Mouse (Mus musculus): ENCODE data around the gene Prm3.

The Prm3 gene

DNA sequence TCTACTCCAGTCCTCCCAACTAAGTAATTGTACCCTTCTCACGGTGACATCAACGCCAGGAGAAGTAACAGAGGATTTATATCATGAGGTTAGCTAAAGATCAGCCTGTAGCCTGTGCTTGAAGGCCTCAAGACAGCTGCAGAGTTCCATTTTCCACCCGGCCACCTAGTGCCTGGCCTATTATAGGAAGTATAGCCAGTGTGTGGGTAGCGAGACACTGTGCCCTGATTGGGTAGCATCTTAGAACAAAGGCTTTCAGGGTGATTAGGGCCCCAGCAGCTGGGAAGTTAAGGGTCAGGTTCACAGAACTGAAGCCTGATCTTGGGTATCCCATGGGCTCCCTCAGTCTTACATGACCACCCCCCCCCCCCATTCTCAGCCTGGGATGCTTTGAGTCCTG lies 1.8 kb downstream of the Prm3 start:
- DNase-seq = no peak

GRCm38 (mm10) chr16:10788271-10788670 lies 2.4 kb downstream of the Prm3 start, which contains the start of gene Tnp2:
Gene Tnp2, minus strand, starts transcription at chr16:10788660.
- DNase-seq = no peak

DNA sequence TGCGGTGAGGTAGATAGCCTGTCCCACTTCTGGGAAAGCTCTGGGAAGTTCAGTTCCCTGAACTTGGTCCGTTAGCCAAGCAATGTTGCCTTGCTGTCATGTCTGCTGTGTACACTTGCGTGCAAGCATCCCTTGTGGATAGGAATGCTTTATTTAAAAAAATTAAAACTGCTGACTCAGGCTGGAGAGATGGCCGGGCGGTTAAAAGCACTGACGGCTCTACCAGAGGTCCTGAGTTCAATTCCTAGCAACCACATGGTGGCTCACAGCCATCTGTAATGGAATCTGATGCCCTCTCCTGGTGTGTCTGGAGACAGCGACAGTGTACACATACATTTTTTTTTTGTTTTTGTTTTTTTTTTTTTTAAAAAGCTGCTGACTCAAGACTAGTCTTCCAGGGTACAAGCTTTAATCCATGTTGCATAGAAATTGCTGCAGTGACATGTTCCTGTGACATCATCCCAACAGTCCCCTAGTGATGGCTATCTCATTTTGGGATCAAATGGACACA lies 3.1 kb downstream of the Prm3 start:
- DNase-seq = no peak

GRCm38 (mm10) chr16:10786782-10787547 lies 3.7 kb downstream of the Prm3 start:
- no peak for DNase-seq

DNA sequence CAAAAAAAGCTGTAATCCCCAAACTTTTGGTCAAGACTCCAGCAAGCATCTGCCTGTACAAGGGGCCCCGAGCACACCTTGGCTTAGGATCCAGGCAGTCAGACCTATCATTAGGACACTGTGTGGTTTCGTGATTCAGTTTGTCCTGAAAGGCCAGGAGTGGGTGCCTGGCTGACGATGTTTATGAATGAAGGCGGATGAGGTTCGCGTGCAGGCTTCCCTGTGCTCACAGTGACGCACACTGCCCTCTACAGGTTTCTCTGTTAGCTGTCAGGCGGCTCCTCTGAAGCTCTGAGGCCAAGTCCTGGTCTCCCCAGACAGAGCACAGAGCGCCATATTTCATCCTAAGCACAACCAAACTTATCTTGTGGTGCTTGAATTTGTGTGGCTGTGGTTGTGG lies 4.4 kb downstream of the Prm3 start:
- peak; percentile 95 for DNase-seq

DNA sequence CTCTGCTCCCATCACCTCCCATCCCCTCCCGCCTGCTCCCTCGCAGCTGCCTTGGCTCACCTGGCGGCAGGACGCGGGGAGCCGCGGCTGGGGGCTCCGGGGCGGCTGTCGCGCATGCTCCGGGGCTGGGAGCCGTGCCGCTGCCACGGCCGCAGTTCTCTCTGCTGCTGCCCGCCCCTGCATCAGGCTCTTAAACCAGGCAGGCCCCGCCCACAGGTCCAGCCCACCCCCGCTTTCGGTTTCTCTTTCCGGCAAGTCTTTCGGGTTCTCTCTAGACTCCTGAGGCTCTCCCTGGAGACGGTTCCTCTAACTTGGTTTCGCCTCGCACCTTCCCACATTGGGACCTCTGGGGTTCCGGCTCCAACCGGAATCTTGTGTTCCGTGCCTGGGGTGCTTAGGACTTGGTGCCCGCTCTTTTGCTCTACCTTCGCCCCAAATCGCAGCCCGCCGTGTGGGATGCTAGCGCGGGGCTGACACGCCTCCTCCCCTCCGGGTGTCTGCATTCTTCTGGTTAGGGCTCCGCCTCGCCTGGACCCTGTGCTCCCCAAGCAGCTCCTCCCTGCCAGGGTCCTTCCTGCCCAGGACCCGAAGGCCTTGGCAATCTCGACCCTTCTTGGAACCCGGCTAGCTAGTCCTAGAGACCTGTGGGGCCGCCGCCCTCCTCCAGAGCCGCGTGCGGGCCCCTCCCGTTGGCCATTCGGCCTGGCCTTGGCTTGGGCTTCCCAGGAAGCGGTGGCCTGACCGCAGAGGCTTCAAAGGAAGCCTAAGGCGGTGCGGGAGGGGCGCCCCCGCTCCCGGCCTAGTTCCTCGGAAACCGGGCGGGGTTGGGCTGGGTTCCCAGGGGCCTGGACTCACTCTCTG lies 5.1 kb downstream of the Prm3 start, which contains the start of gene Socs1:
Gene Socs1 (minus strand): TSS at position 166 of the 861 bp plus-strand sequence.
- peak; percentile 93 for DNase-seq

GRCm38 (mm10) chr16:10784793-10785370 lies 5.8 kb downstream of the Prm3 start:
- peak; percentile 93 for DNase-seq

DNA sequence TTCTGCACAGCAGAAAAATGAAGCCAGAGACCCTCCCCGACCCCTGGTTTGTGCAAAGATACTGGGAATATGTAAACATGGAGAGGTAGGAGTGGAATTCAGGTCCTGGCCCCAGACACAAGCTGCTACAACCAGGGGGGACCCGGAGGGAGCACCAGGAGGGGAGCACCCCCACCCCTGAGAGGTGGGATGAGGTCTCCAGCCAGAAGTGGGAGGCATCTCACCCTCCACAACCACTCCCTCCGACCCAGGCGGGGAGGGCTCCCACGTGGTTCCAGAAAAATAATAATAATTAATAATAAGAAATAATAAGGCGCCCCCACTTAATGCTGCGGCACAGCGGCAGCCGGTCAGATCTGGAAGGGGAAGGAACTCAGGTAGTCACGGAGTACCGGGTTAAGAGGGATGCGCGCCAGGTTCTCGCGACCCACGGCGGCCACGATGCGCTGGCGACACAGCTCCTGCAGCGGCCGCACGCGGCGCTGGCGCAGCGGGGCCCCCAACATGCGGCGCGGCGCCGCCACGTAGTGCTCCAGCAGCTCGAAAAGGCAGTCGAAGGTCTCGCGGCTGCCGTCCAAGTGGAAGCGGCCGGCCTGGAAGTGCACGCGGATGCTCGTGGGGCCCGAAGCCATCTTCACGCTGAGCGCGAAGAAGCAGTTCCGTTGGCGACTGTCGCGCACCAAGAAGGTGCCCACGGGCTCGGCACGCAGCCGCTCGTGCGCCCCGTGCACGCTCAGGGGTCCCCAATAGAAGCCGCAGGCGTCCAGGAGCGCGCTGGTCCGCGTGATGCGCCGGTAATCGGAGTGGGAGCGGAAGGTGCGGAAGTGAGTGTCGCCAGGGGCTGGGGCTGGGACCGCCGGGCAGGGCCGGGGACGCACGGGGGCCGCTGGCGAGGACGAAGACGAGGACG lies 6.6 kb downstream of the Prm3 start:
- peak; percentile 73 for DNase-seq

- no peak for DNase-seq
Observed at GRCm38 (mm10) chr16:10783451-10783850, 7.3 kb downstream of the Prm3 start.

DNA sequence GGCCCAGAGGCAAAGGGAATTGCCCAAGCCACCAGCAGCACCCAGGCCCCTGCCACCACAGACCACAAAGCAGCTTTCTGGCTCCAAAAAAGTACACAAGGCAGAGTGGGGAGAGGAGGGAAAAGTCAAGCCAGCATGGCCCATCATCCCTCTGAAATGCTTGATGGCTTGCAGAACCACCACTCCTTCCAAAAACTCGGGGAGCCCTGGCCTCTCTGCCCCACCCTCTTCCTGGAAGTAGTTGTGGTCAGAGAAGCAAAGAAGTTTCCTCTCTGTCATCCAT lies 7.6 kb downstream of the Prm3 start:
- no peak for DNase-seq

- DNase-seq = no peak
Observed at GRCm38 (mm10) chr16:10782377-10783151, 8.2 kb downstream of the Prm3 start.

DNA sequence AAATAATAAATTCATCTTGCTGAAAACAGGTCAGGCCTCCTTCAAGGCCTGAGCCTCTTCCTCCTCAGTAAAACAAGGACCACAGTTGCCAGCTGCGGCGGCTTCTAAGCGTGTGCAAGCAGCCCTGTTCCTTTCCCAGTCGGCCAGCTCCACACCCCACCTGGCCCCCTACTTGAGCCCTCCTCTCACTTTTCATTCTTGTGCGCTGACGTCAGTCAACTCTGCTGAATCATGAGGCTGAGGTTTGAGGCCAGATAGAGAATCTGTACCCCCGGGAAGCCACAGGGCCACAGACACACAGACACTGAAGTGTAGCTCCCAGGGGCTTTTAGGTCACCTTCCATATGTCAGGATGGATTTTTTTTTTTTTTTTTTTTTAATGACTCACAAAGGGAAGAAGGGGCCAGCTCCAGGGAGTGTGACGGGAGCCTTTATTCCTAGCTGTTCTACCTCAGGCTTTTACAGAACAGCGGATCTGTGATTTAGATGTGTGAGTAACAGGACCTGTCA lies 8.8 kb downstream of the Prm3 start:
- DNase-seq = peak; percentile 44

- no peak for DNase-seq
Observed at GRCm38 (mm10) chr16:10780631-10781120, 10.0 kb downstream of the Prm3 start.

DNA sequence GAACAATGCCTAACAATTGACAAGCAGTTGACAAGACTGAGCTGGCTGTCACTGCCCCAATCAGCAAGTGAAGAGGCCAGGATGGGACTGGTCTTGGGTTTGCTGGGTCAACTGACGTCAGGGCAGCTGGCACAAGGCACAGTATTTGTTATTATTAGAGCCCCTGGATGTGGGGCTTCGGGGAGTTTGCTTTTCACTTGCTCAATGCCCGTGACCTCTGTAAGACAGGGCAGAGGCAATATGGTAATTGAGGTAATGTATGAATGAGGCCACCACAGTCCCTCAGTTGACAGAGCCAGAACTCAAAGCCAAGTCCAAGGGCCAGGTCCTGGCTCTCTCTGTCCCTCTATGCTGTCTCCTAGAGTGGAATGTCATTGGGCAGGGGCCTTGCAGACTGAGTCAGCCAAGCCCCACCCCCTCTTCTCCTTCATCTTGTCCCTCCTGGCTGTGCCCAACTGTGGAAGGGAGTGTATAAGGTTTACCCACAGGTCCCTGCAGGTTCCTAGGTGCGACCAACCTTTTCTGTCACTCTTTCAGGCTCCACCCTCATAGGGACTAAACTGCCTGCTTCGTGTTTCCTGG lies 13.0 kb downstream of the Prm3 start:
- no peak for DNase-seq

DNA sequence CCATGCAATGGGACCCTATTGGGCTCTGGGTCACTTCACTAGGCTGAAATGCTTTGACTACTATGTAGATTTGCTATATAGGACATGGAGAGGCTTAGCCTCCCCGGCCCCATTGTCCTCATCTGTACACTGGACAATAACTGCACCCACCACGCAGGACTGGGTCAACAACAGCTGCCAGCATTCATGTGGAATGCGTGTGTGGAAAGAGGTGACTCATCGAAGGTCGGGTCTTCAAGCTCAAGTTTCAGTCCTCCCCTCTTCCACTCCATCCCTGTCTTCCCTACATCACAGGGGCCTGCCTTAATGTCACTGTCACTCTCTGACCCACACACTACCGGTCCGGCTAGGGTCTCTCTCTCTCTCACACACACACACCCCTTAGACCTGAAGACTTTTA lies 14.4 kb downstream of the Prm3 start:
- DNase-seq = no peak

DNA sequence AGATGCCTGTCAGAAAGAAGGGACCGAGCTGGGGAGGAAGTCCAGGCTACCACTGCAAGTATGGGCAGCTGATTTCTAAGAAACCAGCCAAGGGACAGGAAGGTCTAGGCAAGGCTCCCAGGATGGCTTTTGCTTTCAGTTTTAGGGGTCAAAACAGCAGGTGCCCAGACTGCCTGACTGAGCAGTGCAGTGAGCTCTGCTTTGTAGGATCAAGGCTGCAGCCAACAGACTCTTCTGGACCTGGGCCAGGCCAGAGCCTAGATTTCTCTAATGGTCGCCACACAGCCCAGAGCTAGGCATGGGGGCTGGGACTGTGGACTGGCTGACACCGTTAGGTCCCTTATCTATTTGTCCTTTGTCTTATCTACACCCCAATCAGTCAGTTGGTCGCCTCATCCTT lies 16.0 kb downstream of the Prm3 start:
- DNase-seq = no peak

- DNase-seq = no peak
Observed at GRCm38 (mm10) chr16:10773543-10773942, 17.2 kb downstream of the Prm3 start.

DNA sequence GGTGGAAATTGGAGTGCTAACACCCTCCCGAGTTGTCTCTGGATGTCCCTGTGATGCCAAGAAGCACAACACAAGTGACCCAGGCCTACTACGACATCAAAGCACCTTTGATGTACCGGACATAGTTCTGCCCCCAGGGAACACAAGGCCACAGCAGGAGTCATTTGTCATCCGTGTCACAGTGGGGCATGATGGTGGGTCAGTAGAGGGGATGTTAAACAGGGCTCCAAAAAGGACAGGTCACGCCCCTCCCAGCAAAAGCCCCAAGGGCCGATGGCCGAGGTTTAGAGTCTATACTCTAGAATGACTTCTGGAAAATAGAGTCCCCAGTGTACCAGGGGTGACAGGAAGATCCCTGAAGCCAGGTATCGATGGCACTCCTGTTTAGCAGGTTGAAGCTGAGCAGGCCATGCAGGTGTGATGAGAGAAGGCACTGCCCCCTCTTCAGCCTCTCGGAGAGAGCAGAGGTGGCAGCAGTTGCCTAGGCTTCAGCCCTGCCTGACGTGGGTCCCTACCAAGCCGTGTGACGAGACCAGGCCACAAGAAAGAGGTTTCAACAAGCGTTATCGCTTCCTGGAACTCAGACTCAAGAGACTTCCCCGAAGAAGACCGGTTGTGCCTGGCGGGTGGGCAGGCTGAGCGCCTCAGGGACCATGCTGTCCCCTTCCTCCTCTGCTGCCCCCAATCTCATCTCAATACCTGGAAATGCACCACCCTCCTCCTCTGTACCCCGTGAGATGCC lies 18.8 kb downstream of the Prm3 start:
- DNase-seq = no peak

DNA sequence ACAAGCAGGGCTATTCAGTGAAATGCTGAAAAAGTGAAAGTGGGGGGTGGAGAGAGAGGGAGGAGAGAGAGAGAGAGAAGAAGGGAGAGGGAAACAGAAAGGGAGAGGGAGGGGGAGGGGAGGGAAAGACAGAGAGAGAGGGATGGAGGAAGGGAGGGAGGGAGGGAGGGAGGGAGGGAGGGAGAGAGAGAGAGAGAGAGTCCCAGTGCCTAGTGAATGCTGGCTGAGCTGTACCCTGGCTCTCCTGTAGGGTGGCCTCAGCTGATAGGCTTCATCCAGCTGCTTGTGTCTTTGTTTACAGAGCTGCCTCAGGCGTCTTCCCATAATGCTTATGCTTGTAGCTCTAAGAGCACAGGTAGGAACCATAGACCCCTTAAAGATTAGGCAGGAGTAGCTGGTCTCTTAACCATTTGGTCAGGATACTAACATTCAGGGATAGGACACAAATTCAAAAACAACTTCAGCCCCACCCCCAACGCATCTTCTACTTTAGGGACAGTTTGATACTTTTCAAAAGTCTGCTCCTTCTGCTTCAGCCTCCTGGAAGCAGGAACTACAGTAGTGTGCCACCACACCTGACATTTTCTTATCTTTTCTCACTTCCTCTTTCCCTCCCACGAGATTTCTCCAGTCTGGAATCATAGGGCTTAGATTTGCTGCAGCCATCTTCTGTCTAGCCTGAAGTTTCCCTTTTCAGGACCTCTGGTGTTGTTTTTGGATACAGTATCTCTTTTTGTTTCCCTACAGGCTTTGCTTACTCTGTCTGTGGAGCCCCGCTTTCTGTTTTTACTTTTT lies 20.0 kb downstream of the Prm3 start:
- no peak for DNase-seq
